Mouse (Mus musculus): ENCODE results near the gene B3galt6. TPM values are rescaled to one million over a fixed set of nuclear protein-coding genes. Genes with fewer than 3 reads are reported as not detected.

B3galt6 gene
- total and polyA plus RNA-seq, 3 experiments = 3.6 to 11.7 (median 4.1) TPM

- TF ChIP-seq CTCF (IDR thresholded peaks at IDR 0.05; ENCODE audit: low read depth, low read length) = no peak
- no peak for TF ChIP-seq TAL1 (conservative IDR thresholded peaks at IDR 0.05; ENCODE audit: low read depth, low read length)
- no peak for TF ChIP-seq GATA2 (IDR thresholded peaks at IDR 0.05; ENCODE audit: borderline replicate concordance, low read depth, low read length)
- TF ChIP-seq POLR2AphosphoS5 (IDR thresholded peaks at IDR 0.05; ENCODE audit: insufficient replicate concordance, low read depth, low read length) = no peak
- no peak for TF ChIP-seq GATA1 (IDR thresholded peaks at IDR 0.05; ENCODE audit: borderline replicate concordance, low read length)
- Histone ChIP-seq H3K9me3 (replicated peaks) (no peaks in the 10 kb centered on the region), H3K4me3 (ENCODE audit: low read depth, low read length) (no peak overlapping the region), H3K4me1 (ENCODE audit: insufficient read depth, low read depth, low read length) (no peaks in the 10 kb centered on the region), H3K27me3 (ENCODE audit: insufficient read depth, low read length) (no peaks in the 10 kb centered on the region), H3K36me3 (replicated peaks) (peaks cover 93% of the 10 kb centered on the region)
- DNase-seq (ENCODE audit: low spot score) = no peak
- ATAC-seq (ENCODE audit: extremely low read depth, insufficient number of reproducible peaks, low FRiP score, poor library complexity, severe bottlenecking) = no peak
Observed at GRCm38 (mm10) chr4:156004109-156004508, 11.7 kb upstream of the B3galt6 start.

GRCm38 (mm10) chr4:155993606-155994005, 1.2 kb upstream of the B3galt6 start:
- peaks cover 51% of the 10 kb centered on the region for H3K4me1 ChIP-seq (ENCODE audit: insufficient read depth, low read depth, low read length)
- TF ChIP-seq CTCF (IDR thresholded peaks at IDR 0.05; ENCODE audit: low read depth, low read length) (no peak), GATA2 (IDR thresholded peaks at IDR 0.05; ENCODE audit: borderline replicate concordance, low read depth, low read length) (no peak), GATA1 (IDR thresholded peaks at IDR 0.05; ENCODE audit: borderline replicate concordance, low read length) (no peak), POLR2AphosphoS5 (IDR thresholded peaks at IDR 0.05; ENCODE audit: insufficient replicate concordance, low read depth, low read length) (no peak), TAL1 (conservative IDR thresholded peaks at IDR 0.05; ENCODE audit: low read depth, low read length) (no peak)
- no peaks in the 10 kb centered on the region for H3K27me3 ChIP-seq (ENCODE audit: insufficient read depth, low read length)
- ATAC-seq (ENCODE audit: extremely low read depth, insufficient number of reproducible peaks, low FRiP score, poor library complexity, severe bottlenecking) (no peak), DNase-seq (ENCODE audit: low spot score) (no peak)
- H3K9me3 ChIP-seq (replicated peaks) = no peaks in the 10 kb centered on the region
- H3K36me3 ChIP-seq (replicated peaks) = peaks cover 65% of the 10 kb centered on the region
- peak overlapping the region; percentile 92 for H3K4me3 ChIP-seq (ENCODE audit: low read depth, low read length)

GRCm38 (mm10) chr4:155992906-155993547, 578 bp upstream of the B3galt6 start:
- H3K9me3 ChIP-seq (replicated peaks) = no peaks in the 10 kb centered on the region
- H3K27me3 ChIP-seq (ENCODE audit: insufficient read depth, low read length) = no peaks in the 10 kb centered on the region
- DNase-seq (ENCODE audit: low spot score) = peak; percentile 77
- ATAC-seq (ENCODE audit: extremely low read depth, insufficient number of reproducible peaks, low FRiP score, poor library complexity, severe bottlenecking) = peak; percentile 66
- H3K36me3 ChIP-seq (replicated peaks) = peaks cover 61% of the 10 kb centered on the region
- TF ChIP-seq CTCF (IDR thresholded peaks at IDR 0.05; ENCODE audit: low read depth, low read length) (no peak), POLR2AphosphoS5 (IDR thresholded peaks at IDR 0.05; ENCODE audit: insufficient replicate concordance, low read depth, low read length) (no peak), TAL1 (conservative IDR thresholded peaks at IDR 0.05; ENCODE audit: low read depth, low read length) (no peak), GATA1 (IDR thresholded peaks at IDR 0.05; ENCODE audit: borderline replicate concordance, low read length) (no peak), GATA2 (IDR thresholded peaks at IDR 0.05; ENCODE audit: borderline replicate concordance, low read depth, low read length) (no peak)
- H3K4me3 ChIP-seq (ENCODE audit: low read depth, low read length) = peak overlapping the region; percentile 92
- H3K4me1 ChIP-seq (ENCODE audit: insufficient read depth, low read depth, low read length) = peaks cover 56% of the 10 kb centered on the region

GRCm38 (mm10) chr4:155991908-155992230, 580 bp downstream of the B3galt6 start:
- TF ChIP-seq POLR2AphosphoS5 (IDR thresholded peaks at IDR 0.05; ENCODE audit: insufficient replicate concordance, low read depth, low read length) = no peak
- no peak for TF ChIP-seq TAL1 (conservative IDR thresholded peaks at IDR 0.05; ENCODE audit: low read depth, low read length)
- TF ChIP-seq GATA2 (IDR thresholded peaks at IDR 0.05; ENCODE audit: borderline replicate concordance, low read depth, low read length) = no peak
- TF ChIP-seq CTCF (IDR thresholded peaks at IDR 0.05; ENCODE audit: low read depth, low read length) = no peak
- TF ChIP-seq GATA1 (IDR thresholded peaks at IDR 0.05; ENCODE audit: borderline replicate concordance, low read length) = no peak
- H3K4me3 ChIP-seq (ENCODE audit: low read depth, low read length) = peak overlapping the region; percentile 91
- H3K36me3 ChIP-seq (replicated peaks) = peaks cover 50% of the 10 kb centered on the region
- H3K9me3 ChIP-seq (replicated peaks) = no peaks in the 10 kb centered on the region
- H3K27me3 ChIP-seq (ENCODE audit: insufficient read depth, low read length) = no peaks in the 10 kb centered on the region
- ATAC-seq (ENCODE audit: extremely low read depth, insufficient number of reproducible peaks, low FRiP score, poor library complexity, severe bottlenecking) (no peak), DNase-seq (ENCODE audit: low spot score) (no peak)
- H3K4me1 ChIP-seq (ENCODE audit: insufficient read depth, low read depth, low read length) = peaks cover 58% of the 10 kb centered on the region

GRCm38 (mm10) chr4:155991211-155991907, 1.1 kb downstream of the B3galt6 start:
- Histone ChIP-seq H3K4me3 (ENCODE audit: low read depth, low read length) (peak overlapping the region; percentile 91), H3K27me3 (ENCODE audit: insufficient read depth, low read length) (no peaks in the 10 kb centered on the region), H3K4me1 (ENCODE audit: insufficient read depth, low read depth, low read length) (peaks cover 56% of the 10 kb centered on the region), H3K9me3 (replicated peaks) (no peaks in the 10 kb centered on the region), H3K36me3 (replicated peaks) (peaks cover 45% of the 10 kb centered on the region)
- TF ChIP-seq GATA2 (IDR thresholded peaks at IDR 0.05; ENCODE audit: borderline replicate concordance, low read depth, low read length) (no peak), GATA1 (IDR thresholded peaks at IDR 0.05; ENCODE audit: borderline replicate concordance, low read length) (no peak), TAL1 (conservative IDR thresholded peaks at IDR 0.05; ENCODE audit: low read depth, low read length) (no peak), POLR2AphosphoS5 (IDR thresholded peaks at IDR 0.05; ENCODE audit: insufficient replicate concordance, low read depth, low read length) (no peak), CTCF (IDR thresholded peaks at IDR 0.05; ENCODE audit: low read depth, low read length) (no peak)
- no peak for ATAC-seq (ENCODE audit: extremely low read depth, insufficient number of reproducible peaks, low FRiP score, poor library complexity, severe bottlenecking)
- DNase-seq (ENCODE audit: low spot score) = peak; percentile 56

- no peak for DNase-seq (ENCODE audit: low spot score)
- TF ChIP-seq CTCF (IDR thresholded peaks at IDR 0.05; ENCODE audit: low read depth, low read length) (no peak), TAL1 (conservative IDR thresholded peaks at IDR 0.05; ENCODE audit: low read depth, low read length) (no peak), GATA1 (IDR thresholded peaks at IDR 0.05; ENCODE audit: borderline replicate concordance, low read length) (no peak), POLR2AphosphoS5 (IDR thresholded peaks at IDR 0.05; ENCODE audit: insufficient replicate concordance, low read depth, low read length) (no peak)
- no peak for ATAC-seq (ENCODE audit: extremely low read depth, insufficient number of reproducible peaks, low FRiP score, poor library complexity, severe bottlenecking)
- H3K36me3 ChIP-seq (replicated peaks) = peaks cover 4% of the 10 kb centered on the region
- no peaks in the 10 kb centered on the region for H3K9me3 ChIP-seq (replicated peaks)
- peaks cover 15% of the 10 kb centered on the region for H3K27me3 ChIP-seq (ENCODE audit: insufficient read depth, low read length)
- peaks cover 8% of the 10 kb centered on the region; the same call in 1 of the 2 replicates for H3K4me1 ChIP-seq (ENCODE audit: insufficient read depth, low read depth, low read length)
- H3K4me3 ChIP-seq (ENCODE audit: low read depth, low read length) = no peak overlapping the region
Observed at GRCm38 (mm10) chr4:155983788-155984187, 8.7 kb downstream of the B3galt6 start.
